Mouse (Mus musculus) thymus, adult 18-20 months (tissue): Measurements from ENCODE around the gene Cavin2.

Experiments used
- DNase-seq, 2 experiments: peaks; one replicate each; pipeline ENCODE4 v3.0.0; 2022; ENCODE audit warnings: mixed read lengths in 2 of 2

Cavin2 gene

GRCm38 (mm10) chr1:51323506-51323905 lies 34.6 kb downstream of the Cavin2 start:
- DNase-seq: no peak

GRCm38 (mm10) chr1:51328541-51328940 lies 39.6 kb downstream of the Cavin2 start:
- DNase-seq: no peak

DNA sequence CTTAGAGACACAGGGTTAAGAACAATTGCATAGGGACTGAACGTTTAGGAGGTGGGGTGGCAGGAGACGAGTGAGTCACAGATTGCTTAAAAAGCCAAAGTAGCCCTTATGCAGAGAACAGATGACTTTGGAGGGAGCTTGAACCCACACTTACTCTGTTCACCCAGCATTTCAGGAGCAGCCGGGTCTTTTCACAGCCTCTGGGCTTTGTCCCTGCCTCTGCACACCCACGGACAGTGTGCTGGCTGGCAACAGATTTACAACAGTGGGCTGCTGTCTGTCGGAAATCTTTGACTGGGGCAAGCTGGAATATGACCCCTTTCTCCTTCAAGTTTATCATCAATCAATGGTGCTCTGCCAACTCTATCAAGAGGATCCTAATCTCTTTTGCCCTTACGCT lies 44.1 kb downstream of the Cavin2 start:
- DNase-seq: no peak

GRCm38 (mm10) chr1:51333557-51334285 lies 44.8 kb downstream of the Cavin2 start:
- DNase-seq: peak; percentile 8 to 17

GRCm38 (mm10) chr1:51334289-51334688 lies 45.4 kb downstream of the Cavin2 start:
- DNase-seq: no peak

- DNase-seq: no peak
Measured at GRCm38 (mm10) chr1:51335081-51335480, 46.2 kb downstream of the Cavin2 start.

DNA sequence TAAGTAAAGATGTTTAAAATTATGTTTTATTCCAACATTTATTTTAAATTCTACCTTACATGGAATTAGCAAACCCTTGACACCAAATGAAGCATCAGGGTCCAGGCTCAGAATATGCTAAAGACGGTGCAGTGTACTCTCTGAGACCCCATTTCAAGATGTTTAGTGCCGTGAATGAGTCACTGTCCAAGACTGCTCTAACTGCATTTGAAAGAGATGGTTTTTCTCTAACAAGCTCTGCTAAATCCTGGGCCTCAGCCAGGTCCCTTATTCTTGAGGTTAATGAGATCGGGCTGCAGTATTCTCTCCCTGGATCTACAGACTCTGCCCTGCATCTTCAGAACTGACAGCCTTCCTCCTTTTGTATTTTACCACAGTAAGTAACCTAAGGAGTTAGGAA lies 55.2 kb downstream of the Cavin2 start:
- no peak for DNase-seq

DNA sequence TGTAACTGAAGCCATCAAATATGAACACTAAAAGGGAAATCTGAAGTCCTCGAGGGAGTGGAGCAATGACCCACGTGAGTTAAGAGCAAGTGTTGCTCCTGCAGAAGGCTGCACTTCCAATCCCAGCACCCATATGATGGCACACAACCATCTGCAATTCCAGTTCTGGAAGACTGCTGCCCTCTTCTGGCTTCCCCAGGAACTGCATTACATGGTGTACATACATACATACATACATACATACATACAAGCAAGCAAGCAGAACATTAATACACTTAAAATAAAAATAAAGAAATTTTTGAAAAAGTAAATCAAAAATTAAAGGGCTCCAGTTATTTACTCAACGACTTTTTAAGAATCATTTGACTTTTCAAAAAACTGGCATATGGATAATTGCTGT lies 58.7 kb downstream of the Cavin2 start:
- DNase-seq: no peak

GRCm38 (mm10) chr1:51348631-51349030 lies 59.7 kb downstream of the Cavin2 start:
- no peak for DNase-seq

DNA sequence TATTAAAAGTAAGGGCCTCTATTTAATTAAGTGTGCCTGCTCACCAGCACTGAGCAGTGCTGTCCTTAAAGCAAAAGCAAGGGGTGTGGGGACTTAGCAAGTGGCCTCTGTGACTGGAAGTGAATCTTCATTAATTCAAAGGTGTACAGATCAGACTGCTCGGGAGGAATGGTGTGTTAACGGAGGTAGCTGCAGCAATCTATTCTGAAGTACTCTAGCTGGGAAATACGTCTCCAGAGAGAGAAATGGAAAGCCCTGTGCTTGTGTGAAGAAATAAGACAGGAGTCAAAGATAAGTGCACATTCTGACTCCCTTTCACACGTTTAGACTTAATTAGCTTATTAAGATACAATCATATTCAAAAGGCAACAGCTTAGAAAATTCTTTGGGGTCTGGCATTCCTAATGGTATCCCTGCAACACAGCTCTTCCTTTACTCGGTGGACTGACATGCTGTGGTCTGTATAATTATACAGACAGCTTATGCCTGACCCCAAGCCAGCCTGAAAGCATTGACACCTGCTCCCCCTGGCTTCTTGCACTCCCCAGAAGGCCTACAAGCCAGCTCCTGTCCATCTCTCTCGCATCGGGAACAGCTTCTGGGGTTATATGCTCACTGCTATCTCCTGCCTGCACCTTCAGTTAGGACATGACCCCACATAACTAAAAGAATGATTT lies 60.5 kb downstream of the Cavin2 start:
- no peak for DNase-seq
